Mouse (Mus musculus): ENCODE data around the gene Etl4.

DNA sequence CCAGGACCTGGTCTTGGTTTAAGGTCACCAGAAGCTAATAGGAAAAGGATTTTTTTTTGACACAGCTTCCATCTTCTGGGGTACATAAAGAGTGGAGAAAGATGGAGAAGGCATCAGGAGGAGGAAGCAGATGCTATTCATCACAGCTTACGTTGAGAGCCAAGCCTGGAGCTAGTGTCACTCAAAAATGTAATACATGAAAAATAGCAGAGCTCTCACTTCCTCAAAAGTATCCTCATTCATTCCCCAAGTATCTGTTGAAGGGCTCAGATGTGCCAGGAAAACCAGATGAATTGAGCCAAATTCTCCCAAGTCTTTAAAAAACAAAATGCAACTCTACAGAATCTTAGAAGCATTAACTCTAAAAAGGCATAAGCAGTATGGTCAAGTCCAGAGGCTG, 297.1 kb downstream of the Etl4 start:
- TF ChIP-seq POLR2A (IDR thresholded peaks at IDR 0.05; ENCODE audit: borderline replicate concordance, control insufficient read depth, low read depth, low read length) = no peak
- TF ChIP-seq CTCF (IDR thresholded peaks at IDR 0.05; ENCODE audit: control insufficient read depth, insufficient read depth, low read length) = no peak

All from bone marrow, adult 2 months (tissue).